Mouse (Mus musculus) adrenal gland, postnatal 10 days (tissue): ENCODE results near the gene Ctbp1. TPM values are rescaled to one million over a fixed set of nuclear protein-coding genes. Genes with fewer than 3 reads are reported as not detected.

Experiments
- DNase-seq: peaks from one replicate; pipeline ENCODE4 v3.0.0; 2021; ENCODE audit warnings: mixed read lengths
- total RNA-seq, 2 experiments: library from RNA; stranded (reverse); gene quantifications; 2 replicates each; pipeline ENCODE4 v1.2.3; 2021

Ctbp1 gene
- total RNA-seq, 2 experiments from 2014 or later: 202 to 229 TPM

DNA sequence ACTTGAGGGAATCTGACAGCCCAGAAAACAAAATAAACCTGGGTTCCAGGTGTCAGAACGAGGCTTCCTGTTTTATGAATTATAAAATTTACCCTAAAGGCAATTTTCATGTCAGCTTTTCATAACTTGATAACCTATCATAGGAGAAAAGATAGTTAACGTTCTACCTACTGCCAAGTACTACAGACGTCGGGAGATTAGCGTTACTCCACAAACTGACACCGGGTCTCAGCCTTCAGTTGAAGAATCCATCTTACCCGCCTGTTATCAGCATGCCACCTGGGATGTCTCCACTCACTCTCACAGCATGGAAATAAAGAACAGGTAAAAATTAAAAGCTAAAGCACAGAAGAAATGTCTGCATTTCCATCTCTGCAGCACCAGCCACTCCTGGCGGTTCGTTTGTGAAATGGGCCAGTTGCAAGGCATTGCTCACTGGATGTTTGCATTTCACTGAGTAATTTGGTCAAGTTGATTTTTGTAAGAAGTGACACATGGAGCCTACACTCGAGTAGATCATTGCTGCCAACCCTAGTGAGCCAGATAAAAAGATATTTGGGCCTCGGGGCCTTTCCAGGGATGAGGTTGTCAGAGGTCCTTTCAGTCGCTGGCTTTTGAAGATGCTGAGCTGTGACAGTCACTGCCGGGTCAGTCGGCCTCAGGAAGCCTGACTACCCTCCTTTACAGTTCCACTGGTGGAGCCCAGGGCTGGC is 66.1 kb downstream of the Ctbp1 start:
- DNase-seq: no peak

DNA sequence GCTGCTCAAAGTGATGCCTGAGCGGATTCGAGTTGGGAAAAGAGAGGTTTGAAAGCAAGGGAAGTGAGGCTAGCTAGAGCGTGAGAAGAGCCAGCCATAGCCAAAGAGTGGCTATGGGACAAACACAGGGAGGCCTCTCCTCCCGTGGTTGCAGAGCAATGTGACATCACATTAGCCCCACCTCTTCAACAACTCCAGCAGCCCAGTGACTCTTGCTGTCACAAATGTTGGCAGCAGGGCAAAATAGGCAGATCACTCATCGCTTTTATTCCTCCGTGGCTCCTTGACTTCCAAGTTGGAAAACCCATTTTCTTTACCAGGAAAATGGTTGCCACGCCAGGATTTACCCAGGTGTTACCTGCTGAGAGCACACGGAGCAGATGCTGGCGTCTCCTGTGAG is 67.7 kb downstream of the Ctbp1 start:
- no peak for DNase-seq

- DNase-seq: no peak
Measured at GRCm38 (mm10) chr5:33206328-33206727, 68.5 kb downstream of the Ctbp1 start.

- DNase-seq: no peak
Measured at GRCm38 (mm10) chr5:33204284-33204683, 70.5 kb downstream of the Ctbp1 start.

GRCm38 (mm10) chr5:33203691-33204242 is 71.0 kb downstream of the Ctbp1 start:
- peak; percentile 88 for DNase-seq

DNA sequence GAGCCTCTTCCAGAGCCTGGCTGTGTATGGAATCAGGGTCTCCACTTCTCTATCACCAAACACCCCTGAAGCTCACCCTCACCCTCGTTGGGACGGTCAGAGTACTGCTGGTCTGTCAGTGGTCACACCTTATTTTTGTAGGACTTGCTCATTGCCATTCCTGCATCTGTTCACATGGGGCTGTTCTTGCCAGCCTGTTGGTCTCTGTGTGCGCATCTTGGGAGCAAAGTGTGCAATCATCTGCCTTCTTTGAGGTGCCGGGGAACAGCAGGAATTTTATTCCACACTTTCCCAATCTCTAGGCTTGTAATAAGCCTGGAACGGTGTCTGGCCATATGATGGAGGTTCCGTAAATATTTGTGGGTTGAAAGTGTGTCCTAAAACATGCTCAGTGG is 71.6 kb downstream of the Ctbp1 start:
- DNase-seq: no peak

DNA sequence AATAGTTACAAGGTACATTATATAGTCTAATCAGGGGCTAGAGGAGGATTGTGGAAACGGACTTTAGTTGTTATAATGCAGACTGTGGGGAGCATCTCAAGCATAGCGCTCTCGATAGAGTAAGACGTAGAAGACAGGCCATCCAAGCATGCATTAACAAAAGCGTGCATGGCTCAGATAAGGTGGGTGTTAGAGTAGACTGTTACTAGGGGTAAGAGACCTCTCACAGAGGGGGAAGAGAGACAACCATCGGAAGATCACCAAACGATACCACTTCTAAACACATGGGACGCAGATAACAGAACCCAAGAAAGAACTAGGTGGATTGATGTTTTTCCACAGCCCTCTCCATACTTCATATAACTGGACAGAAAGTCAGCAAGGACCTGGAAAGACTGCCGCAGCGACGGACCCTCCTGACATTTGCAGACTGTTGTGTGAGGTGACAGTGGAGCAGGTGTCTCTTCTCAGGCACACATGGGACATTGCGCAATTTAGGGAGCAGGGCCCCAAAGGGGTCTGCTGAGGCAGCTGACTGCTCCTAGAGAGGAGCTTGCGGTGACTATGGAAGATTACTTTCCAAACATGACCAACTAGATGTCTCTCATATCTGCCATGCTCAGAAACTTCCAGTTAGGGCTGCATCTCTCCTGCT is 72.2 kb downstream of the Ctbp1 start:
- DNase-seq: no peak

DNA sequence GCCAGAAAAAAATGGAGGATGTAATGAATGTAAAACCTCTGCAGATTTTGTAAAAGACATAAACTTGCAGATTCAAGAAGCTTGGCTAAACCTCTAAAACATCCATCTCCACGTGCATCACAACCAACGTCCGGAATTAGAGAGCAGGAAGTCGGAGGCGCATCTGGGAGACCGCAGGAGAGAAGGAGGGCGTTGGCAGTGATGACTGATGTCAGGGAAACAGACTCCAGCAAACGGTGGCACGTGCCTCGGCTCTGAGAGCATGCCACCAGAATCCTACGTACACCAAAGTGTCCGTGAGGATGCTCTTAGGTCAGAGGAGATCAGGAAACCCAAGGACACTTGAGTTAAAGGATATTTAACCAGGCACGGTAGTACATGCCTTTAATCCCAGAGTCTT is 73.1 kb downstream of the Ctbp1 start:
- no peak for DNase-seq

DNA sequence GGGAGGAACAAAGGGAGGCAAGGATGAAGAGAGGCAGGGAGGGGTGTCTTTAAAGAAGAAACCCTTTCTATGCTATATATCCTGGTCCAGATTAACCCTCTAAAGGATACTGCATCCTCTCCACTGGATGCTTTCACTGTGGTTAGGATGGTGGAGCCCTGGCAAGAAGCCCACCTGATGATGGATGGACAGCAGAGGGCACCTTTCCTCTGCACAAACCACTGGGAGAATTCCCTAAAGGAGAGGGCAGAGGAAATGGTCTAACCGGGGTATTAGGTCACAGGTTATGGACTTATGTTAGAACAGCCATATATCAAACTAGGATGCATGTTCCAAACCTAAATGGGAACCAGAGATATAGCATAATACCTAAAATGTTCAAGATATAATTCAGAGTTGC is 74.7 kb downstream of the Ctbp1 start:
- no peak for DNase-seq

Other genes starting within 250 kb of the Ctbp1 start
- under 1 TPM; 0.06 to 0.12 TPM for gene Slc5a1, start 170.8 kb downstream of the Ctbp1 start, total RNA-seq
- gene Spon2, start 56.5 kb downstream of the Ctbp1 start, total RNA-seq: 1 to 10 TPM; 7.8 to 8.5 TPM
- 10 to 100 TPM; 86.8 to 97.7 TPM for gene Maea, start 60.5 kb upstream of the Ctbp1 start, total RNA-seq
- 10 to 100 TPM in 1 of 2 experiments, 1 to 10 TPM in 1; 8.1 to 14.0 TPM for gene Uvssa, start 103.6 kb upstream of the Ctbp1 start, total RNA-seq
- not detected for gene Nkx1-1, start 159.0 kb upstream of the Ctbp1 start, total RNA-seq